9 mouse cellular contexts compared by ENCODE assay signal in genomic region chr1:155050174-155050573, GRCm38 (mm10). TPM values are rescaled to one million over a fixed set of nuclear protein-coding genes. Genes with fewer than 3 reads are reported as not detected.
DNase-seq lines count a peak whose midpoint lies in the region; ATAC-seq and TF ChIP-seq lines count a peak whose summit lies in the region.
"Had no signal": no experiment of that assay in that cellular context is flagged by ENCODE, and none has a peak within 500 bp of the region (broad histone marks: within the 10 kb centered on the region; RNA-seq: fewer than 3 reads in every experiment).

No protein-coding gene starts in this region.

- no peaks in the 10 kb centered on the region for H3K79me2 ChIP-seq in C2C12 (ENCODE audit: control insufficient read depth, insufficient read depth)

- no peak for TF ChIP-seq POLR2A in olfactory bulb, adult 2 months (IDR thresholded peaks at IDR 0.05; ENCODE audit: insufficient read depth, low read depth, low read length)

- H3K4me3 ChIP-seq in forebrain, embryonic 11.5 days (ENCODE audit: low read depth, low read length): no peak overlapping the region
- no peak overlapping the region for H3K4me3 ChIP-seq in forebrain, postnatal 0 days (ENCODE audit: low read depth, low read length)
- no peak overlapping the region for H3K4me3 ChIP-seq in C2C12 (ENCODE audit: insufficient read depth, poor library complexity, severe bottlenecking)
- no peak overlapping the region for H3K4me3 ChIP-seq in embryonic facial prominence, embryonic 11.5 days (ENCODE audit: low read depth, low read length)
- no peak overlapping the region for H3K4me3 ChIP-seq in hindbrain, embryonic 15.5 days
- no peak overlapping the region for H3K4me3 ChIP-seq in liver, embryonic 14.5 days (ENCODE audit: insufficient read depth in 1 of 2, low read depth in 2 of 2, low read length in 2 of 2)
- H3K4me3 ChIP-seq in olfactory bulb, adult 2 months (ENCODE audit: insufficient read depth, low read depth, low read length): no peak overlapping the region

- peaks cover 22% of the 10 kb centered on the region for H3K4me1 ChIP-seq in forebrain, embryonic 11.5 days (replicated peaks; ENCODE audit: control insufficient read depth, insufficient read depth, low read length)
- peaks cover 15% of the 10 kb centered on the region; the same call in 1 of the 2 replicates for H3K4me1 ChIP-seq in forebrain, postnatal 0 days (ENCODE audit: insufficient read depth)
- H3K4me1 ChIP-seq in embryonic facial prominence, embryonic 11.5 days (ENCODE audit: control insufficient read depth, insufficient read depth, low read length): no peaks in the 10 kb centered on the region; the same call in 1 of the 2 replicates
- H3K4me1 ChIP-seq in hindbrain, embryonic 15.5 days (replicated peaks): peaks cover 36% of the 10 kb centered on the region
- H3K4me1 ChIP-seq in liver, embryonic 14.5 days (replicated peaks; ENCODE audit: control insufficient read depth in 2 of 2, insufficient read depth in 2 of 2, low read length in 1 of 2): peaks cover 0 to 14% of the 10 kb centered on the region in 2 experiments; a peak in 2 of 4 replicates
- peaks cover 30% of the 10 kb centered on the region for H3K4me1 ChIP-seq in olfactory bulb, adult 2 months (ENCODE audit: control insufficient read depth, insufficient read depth, low read length)

- no peak overlapping the region for H3ac ChIP-seq in C2C12 (ENCODE audit: control insufficient read depth, insufficient read length, low read depth)

- no peak for TF ChIP-seq EP300 in liver, embryonic 14.5 days (IDR thresholded peaks at IDR 0.05; ENCODE audit: low read depth)

- DNase-seq in forebrain, embryonic 11.5 days (ENCODE audit: low spot score): peak; percentile 64
- no peak for DNase-seq in forebrain, postnatal 0 days
- peak; percentile 72 for DNase-seq in embryonic facial prominence, embryonic 11.5 days (ENCODE audit: low spot score)
- peak in 1 of 3 experiments; percentile 52 for DNase-seq in liver, embryonic 14.5 days (ENCODE audit: low read depth in 3 of 3, low spot score in 3 of 3)
- no peak for DNase-seq in cerebellum, postnatal 4 days (ENCODE audit: low spot score in 2 of 2)

- ATAC-seq in forebrain, embryonic 11.5 days (replicated peaks; ENCODE audit: low FRiP score): peak; percentile 62
- ATAC-seq in forebrain, postnatal 0 days: no peak
- ATAC-seq in embryonic facial prominence, embryonic 11.5 days (replicated peaks; ENCODE audit: insufficient number of reproducible peaks, low FRiP score, low TSS enrichment, low read depth): peak; percentile 68; the same call in 1 of the 2 replicates
- peak; percentile 49; the same call in 1 of the 2 replicates for ATAC-seq in hindbrain, embryonic 15.5 days (ENCODE audit: low FRiP score, low read depth)
- peak; percentile 54 for ATAC-seq in liver, embryonic 14.5 days (ENCODE audit: insufficient read depth)
- ATAC-seq: Patski had no signal

- WGBS in forebrain, embryonic 11.5 days: 56% methylated on average over 5 of the region's 5 CpGs
- WGBS in forebrain, postnatal 0 days: 62% methylated on average over 5 of the region's 5 CpGs
- WGBS in embryonic facial prominence, embryonic 11.5 days: 24% methylated on average over 5 of the region's 5 CpGs
- 49% methylated on average over 5 of the region's 5 CpGs for WGBS in hindbrain, embryonic 15.5 days
- 35% methylated on average over 5 of the region's 5 CpGs for WGBS in liver, embryonic 14.5 days (ENCODE audit: insufficient replicate concordance)
- WGBS in olfactory bulb, adult 2 months: 75% methylated on average over 5 of the region's 5 CpGs

- no peaks in the 10 kb centered on the region for H3K36me3 ChIP-seq in forebrain, embryonic 11.5 days (ENCODE audit: control insufficient read depth, insufficient read depth, low read length)
- H3K36me3 ChIP-seq in forebrain, postnatal 0 days (ENCODE audit: insufficient read depth): no peaks in the 10 kb centered on the region
- no peaks in the 10 kb centered on the region for H3K36me3 ChIP-seq in C2C12 (ENCODE audit: control insufficient read depth, insufficient read depth)
- no peaks in the 10 kb centered on the region for H3K36me3 ChIP-seq in embryonic facial prominence, embryonic 11.5 days (replicated peaks; ENCODE audit: control insufficient read depth, insufficient read depth, low read depth, low read length)
- H3K36me3 ChIP-seq in hindbrain, embryonic 15.5 days: no peaks in the 10 kb centered on the region
- H3K36me3 ChIP-seq in liver, embryonic 14.5 days (replicated peaks; ENCODE audit: control insufficient read depth, insufficient read depth, low read depth): no peaks in the 10 kb centered on the region

- no peaks in the 10 kb centered on the region for H3K27me3 ChIP-seq in forebrain, embryonic 11.5 days (ENCODE audit: control insufficient read depth, insufficient read depth, low read length)
- H3K27me3 ChIP-seq in forebrain, postnatal 0 days (ENCODE audit: insufficient read depth, low read length): no peaks in the 10 kb centered on the region
- no peaks in the 10 kb centered on the region for H3K27me3 ChIP-seq in C2C12 (ENCODE audit: control insufficient read depth, insufficient read depth, insufficient read length)
- no peaks in the 10 kb centered on the region for H3K27me3 ChIP-seq in embryonic facial prominence, embryonic 11.5 days (ENCODE audit: control insufficient read depth, insufficient read depth, low read length)
- no peaks in the 10 kb centered on the region for H3K27me3 ChIP-seq in hindbrain, embryonic 15.5 days
- no peaks in the 10 kb centered on the region for H3K27me3 ChIP-seq in liver, embryonic 14.5 days (ENCODE audit: control insufficient read depth, insufficient read depth, low read length)
- H3K27me3 ChIP-seq: Patski had no signal

- no peak overlapping the region for H3K9ac ChIP-seq in forebrain, embryonic 11.5 days (ENCODE audit: low read length)
- no peak overlapping the region for H3K9ac ChIP-seq in forebrain, postnatal 0 days
- H3K9ac ChIP-seq in embryonic facial prominence, embryonic 11.5 days (replicated peaks; ENCODE audit: low read length): no peak overlapping the region
- no peak overlapping the region for H3K9ac ChIP-seq in hindbrain, embryonic 15.5 days
- H3K9ac ChIP-seq in liver, embryonic 14.5 days (replicated peaks): no peak overlapping the region

- H3K9me3 ChIP-seq in forebrain, embryonic 11.5 days (ENCODE audit: control insufficient read depth, low read length): no peaks in the 10 kb centered on the region
- no peaks in the 10 kb centered on the region for H3K9me3 ChIP-seq in forebrain, postnatal 0 days (ENCODE audit: low read length)
- H3K9me3 ChIP-seq in embryonic facial prominence, embryonic 11.5 days (replicated peaks; ENCODE audit: control insufficient read depth, low read length): no peaks in the 10 kb centered on the region
- H3K9me3 ChIP-seq in hindbrain, embryonic 15.5 days: no peaks in the 10 kb centered on the region
- H3K9me3 ChIP-seq in liver, embryonic 14.5 days (ENCODE audit: control insufficient read depth, low read length): no peaks in the 10 kb centered on the region

- no peak overlapping the region for H3K4me2 ChIP-seq in forebrain, embryonic 11.5 days (ENCODE audit: low read depth, low read length, severe bottlenecking)
- no peak overlapping the region for H3K4me2 ChIP-seq in forebrain, postnatal 0 days (ENCODE audit: low read depth)
- no peak overlapping the region for H3K4me2 ChIP-seq in embryonic facial prominence, embryonic 11.5 days (ENCODE audit: low read depth, low read length)
- H3K4me2 ChIP-seq in hindbrain, embryonic 15.5 days: no peak overlapping the region
- no peak overlapping the region for H3K4me2 ChIP-seq in liver, embryonic 14.5 days (ENCODE audit: low read depth)

- H3K27ac ChIP-seq in forebrain, embryonic 11.5 days (ENCODE audit: low read depth, low read length): no peak overlapping the region
- H3K27ac ChIP-seq in forebrain, postnatal 0 days (ENCODE audit: low read depth, low read length): no peak overlapping the region
- H3K27ac ChIP-seq in embryonic facial prominence, embryonic 11.5 days (replicated peaks; ENCODE audit: low read depth, low read length): no peak overlapping the region
- H3K27ac ChIP-seq in hindbrain, embryonic 15.5 days (replicated peaks): no peak overlapping the region
- no peak overlapping the region for H3K27ac ChIP-seq in liver, embryonic 14.5 days
- H3K27ac ChIP-seq in olfactory bulb, adult 2 months (ENCODE audit: insufficient read depth, low read depth, low read length): peak overlapping the region; percentile 79

- H3K79me3 ChIP-seq in C2C12 (ENCODE audit: low read depth): no peaks in the 10 kb centered on the region

- TF ChIP-seq CTCF in forebrain, postnatal 0 days (IDR thresholded peaks at IDR 0.05; ENCODE audit: low read depth): no peak
- TF ChIP-seq CTCF in C2C12 (IDR thresholded peaks at IDR 0.05; ENCODE audit: control insufficient read depth, insufficient read depth, insufficient read length): no peak
- TF ChIP-seq CTCF in liver, embryonic 14.5 days (IDR thresholded peaks at IDR 0.05; ENCODE audit: low read depth): 0 out of 2 replicates have a peak, but pooled peaks have one; percentile 3
- no peak for TF ChIP-seq CTCF in olfactory bulb, adult 2 months (IDR thresholded peaks at IDR 0.05; ENCODE audit: insufficient read depth, low read depth, low read length)

TF ChIP-seq in C2C12, 6 proteins besides CTCF, POLR2A, EP300 and RAD21:
- TF ChIP-seq FOSL1 (IDR thresholded peaks at IDR 0.05; ENCODE audit: insufficient read depth, low read length, poor library complexity, severe bottlenecking) (no peak), MAX (IDR thresholded peaks at IDR 0.05) (no peak), MYOD1 (IDR thresholded peaks at IDR 0.05; ENCODE audit: control insufficient read depth, insufficient read length, low read depth) (peak; percentile 19), CEBPB (IDR thresholded peaks at IDR 0.05; ENCODE audit: low read depth) (no peak), MYOG (IDR thresholded peaks at IDR 0.05; ENCODE audit: control insufficient read depth, extremely low read depth, insufficient read length) (no peak)

RNA-seq across cellular contexts. Expression of gene Ier5, which starts 49.3 kb away (rescaled TPM):
- polyA plus RNA-seq in forebrain, embryonic 11.5 days (2014; fragmentation: Nextera tagmentation; extraction: Ambion mirVana): 19.4 and 28.0 TPM in 2 replicates
- 46.0 and 47.6 TPM in 2 replicates for total RNA-seq in forebrain, postnatal 0 days (2014; rRNA removed)
- polyA plus RNA-seq in forebrain, postnatal 0 days (2015; fragmentation: Nextera tagmentation; extraction: Ambion mirVana): 9.4 and 11.6 TPM in 2 replicates
- polyA plus RNA-seq in C2C12 (2012; fragmentation: generic; extraction: Trizol): 24.4 TPM
- 16.4 and 19.0 TPM in 2 replicates for polyA plus RNA-seq in embryonic facial prominence, embryonic 11.5 days (2014; fragmentation: Nextera tagmentation; extraction: Ambion mirVana)
- 7.8 and 9.7 TPM in 2 replicates for polyA plus RNA-seq in hindbrain, embryonic 15.5 days (2015; fragmentation: Nextera tagmentation; extraction: Ambion mirVana)
- polyA plus RNA-seq in liver, embryonic 14.5 days (2012; rRNA removed): 4.9 and 5.8 TPM in 2 replicates
- 2.9 and 3.3 TPM in 2 replicates for polyA plus RNA-seq in liver, embryonic 14.5 days (2014; fragmentation: Nextera tagmentation; extraction: Ambion mirVana)
- polyA plus RNA-seq in olfactory bulb, adult 2 months (2012; ENCODE audit: insufficient read depth, insufficient read length, low replicate concordance, missing spikeins): not detected in 2 replicates

Comparison
In these comparisons a context has a peak if more than half of its experiments do, and no peak if none do; other contexts are left out.
1. DNase-seq: peak in forebrain, embryonic 11.5 days (single experiment) and embryonic facial prominence, embryonic 11.5 days (single experiment); none in forebrain, postnatal 0 days (single experiment) and cerebellum, postnatal 4 days (0 of 2).